Mouse (Mus musculus) small intestine, adult 2 months (tissue): ENCODE measurements at regions not wholly inside any gene's neighbourhood (a gene's known extent, or its start where the extent isn't known, plus 50 kb on each side); places are given as distances from the start of the nearest gene placed in this dataset.

Experiments
- H3K27ac ChIP-seq: fragments of 200-500 bp; 2 replicates; pipeline ENCODE4 v1.5.1; 2012; ENCODE audit warnings: low read depth, low read length, control low read depth, inconsistent platforms; ENCODE audit not compliant: insufficient read depth
- H3K27me3 ChIP-seq: fragments of 200-500 bp; 2 replicates; pipeline ENCODE4 v1.6.1; 2012; ENCODE audit warnings: mild to moderate bottlenecking, moderate library complexity, low read length, inconsistent platforms; ENCODE audit not compliant: control insufficient read depth, insufficient read depth
- H3K36me3 ChIP-seq: fragments of 200-500 bp; 2 replicates; pipeline ENCODE4 v1.6.1; 2012; ENCODE audit warnings: mild to moderate bottlenecking, low read length, control low read depth, inconsistent platforms; ENCODE audit not compliant: control insufficient read depth, insufficient read depth
- H3K4me1 ChIP-seq: fragments of 200-500 bp; 2 replicates; pipeline ENCODE4 v1.6.1; 2012; ENCODE audit warnings: low read length, inconsistent platforms, mixed read lengths; ENCODE audit not compliant: control insufficient read depth, insufficient read depth, insufficient read length
- H3K4me3 ChIP-seq: fragments of 200-500 bp; 2 replicates; pipeline ENCODE4 v1.5.1; 2012; ENCODE audit warnings: low read depth, mild to moderate bottlenecking, control low read depth, inconsistent platforms, low read length, moderate library complexity
- CTCF ChIP-seq: fragments of 200-500 bp; IDR thresholded peaks from 2 replicates; pipeline ENCODE4 v1.5.1; 2012; ENCODE audit warnings: low read depth, mild to moderate bottlenecking, control low read depth, inconsistent platforms, low read length, moderate library complexity, mixed read lengths; ENCODE audit not compliant: insufficient replicate concordance, insufficient read length; ENCODE audit errors: extremely low read depth
- POLR2A ChIP-seq: fragments of 200-500 bp; IDR thresholded peaks from 2 replicates; pipeline ENCODE4 v1.6.1; 2012; ENCODE audit warnings: low read depth, mild to moderate bottlenecking, control low read depth, inconsistent platforms, low read length, moderate library complexity
- WGBS: fragments of 180-500 bp; shearing (Covaris S2); methylation state at CpG from one replicate; pipeline ENCODE4 v1.1.7; 2018; 5-methylcytosine and 5-hydroxymethylcytosine counted together

- H3K27me3 ChIP-seq = no peaks in the 10 kb centered on the region
- TF ChIP-seq POLR2A (no peak), CTCF (no peak)
- H3K27ac ChIP-seq = no peak overlapping the region
- WGBS = 74% methylated on average over 7 of the region's 7 CpGs
- H3K4me3 ChIP-seq = no peak overlapping the region
- no peaks in the 10 kb centered on the region for H3K36me3 ChIP-seq
- H3K4me1 ChIP-seq = peaks cover 2% of the 10 kb centered on the region; the same call in 1 of the 2 replicates
These were observed 103.4 kb upstream of the 1700021F07Rik start for GRCm38 (mm10) chr2:173418951-173419350.

GRCm38 (mm10) chr2:173419972-173420391 is 102.4 kb upstream of the 1700021F07Rik start:
- 79% methylated on average over 10 of the region's 10 CpGs for WGBS
- Histone ChIP-seq H3K4me1 (0 out of 2 replicates have a peak, but pooled peaks cover 2% of the 10 kb centered on the region), H3K27ac (no peak overlapping the region), H3K36me3 (no peaks in the 10 kb centered on the region), H3K27me3 (no peaks in the 10 kb centered on the region), H3K4me3 (no peak overlapping the region)
- no peak for TF ChIP-seq POLR2A
- no peak for TF ChIP-seq CTCF

DNA sequence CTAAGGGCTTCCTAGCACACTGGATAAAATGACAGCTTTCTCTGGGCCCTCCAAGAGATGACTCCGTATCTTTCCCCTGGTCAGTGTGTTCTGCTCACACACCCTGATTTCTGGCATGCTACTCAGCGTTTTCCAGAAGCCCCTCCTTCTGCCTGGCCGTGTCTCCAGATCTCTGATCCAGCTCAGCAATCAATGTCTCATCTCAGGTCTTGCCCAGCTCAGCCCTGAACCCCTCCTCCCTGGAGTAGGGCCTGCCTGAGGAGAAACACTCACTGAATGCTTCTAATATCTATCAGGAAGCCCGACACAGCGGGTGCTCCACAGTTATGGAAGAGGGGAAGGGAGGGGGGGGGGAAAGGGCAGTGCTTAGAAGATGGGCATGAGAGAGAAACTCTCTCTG is 101.9 kb upstream of the 1700021F07Rik start:
- 53% methylated on average over 5 of the region's 5 CpGs for WGBS
- Histone ChIP-seq H3K4me1 (0 out of 2 replicates have a peak, but pooled peaks cover 2% of the 10 kb centered on the region), H3K27me3 (no peaks in the 10 kb centered on the region), H3K36me3 (no peaks in the 10 kb centered on the region), H3K27ac (no peak overlapping the region), H3K4me3 (no peak overlapping the region)
- TF ChIP-seq POLR2A = no peak
- TF ChIP-seq CTCF = no peak

GRCm38 (mm10) chr2:173424875-173425274 is 97.5 kb upstream of the 1700021F07Rik start:
- Histone ChIP-seq H3K4me1 (0 out of 2 replicates have a peak, but pooled peaks cover 1% of the 10 kb centered on the region), H3K27ac (no peak overlapping the region), H3K4me3 (no peak overlapping the region), H3K27me3 (no peaks in the 10 kb centered on the region), H3K36me3 (no peaks in the 10 kb centered on the region)
- TF ChIP-seq POLR2A = no peak
- TF ChIP-seq CTCF = no peak
- 84% methylated on average over 7 of the region's 7 CpGs for WGBS

DNA sequence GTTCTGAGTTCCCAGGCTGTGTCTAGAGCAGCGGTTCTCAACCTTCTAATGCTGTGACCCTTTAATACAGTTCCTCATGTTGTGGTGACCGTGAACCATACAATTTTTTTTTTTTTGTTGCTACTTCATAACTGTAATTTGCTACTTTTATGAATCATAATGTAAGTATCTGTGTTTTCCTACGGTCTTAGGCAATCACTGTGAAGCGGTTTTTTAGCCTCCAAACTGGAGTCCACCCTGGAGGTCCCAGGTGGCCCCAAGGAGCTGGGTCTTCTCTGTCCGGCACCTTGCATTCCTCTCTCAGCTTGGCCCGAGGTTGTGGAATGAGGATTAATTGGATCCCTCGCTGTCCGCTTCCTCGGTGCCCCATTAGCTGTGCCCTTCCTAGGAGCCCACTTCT is 96.6 kb upstream of the 1700021F07Rik start:
- no peaks in the 10 kb centered on the region for H3K36me3 ChIP-seq
- 82% methylated on average over 9 of the region's 9 CpGs for WGBS
- no peak overlapping the region for H3K4me3 ChIP-seq
- no peak for TF ChIP-seq POLR2A
- no peak for TF ChIP-seq CTCF
- no peak overlapping the region for H3K27ac ChIP-seq
- no peaks in the 10 kb centered on the region for H3K4me1 ChIP-seq
- no peaks in the 10 kb centered on the region for H3K27me3 ChIP-seq

DNA sequence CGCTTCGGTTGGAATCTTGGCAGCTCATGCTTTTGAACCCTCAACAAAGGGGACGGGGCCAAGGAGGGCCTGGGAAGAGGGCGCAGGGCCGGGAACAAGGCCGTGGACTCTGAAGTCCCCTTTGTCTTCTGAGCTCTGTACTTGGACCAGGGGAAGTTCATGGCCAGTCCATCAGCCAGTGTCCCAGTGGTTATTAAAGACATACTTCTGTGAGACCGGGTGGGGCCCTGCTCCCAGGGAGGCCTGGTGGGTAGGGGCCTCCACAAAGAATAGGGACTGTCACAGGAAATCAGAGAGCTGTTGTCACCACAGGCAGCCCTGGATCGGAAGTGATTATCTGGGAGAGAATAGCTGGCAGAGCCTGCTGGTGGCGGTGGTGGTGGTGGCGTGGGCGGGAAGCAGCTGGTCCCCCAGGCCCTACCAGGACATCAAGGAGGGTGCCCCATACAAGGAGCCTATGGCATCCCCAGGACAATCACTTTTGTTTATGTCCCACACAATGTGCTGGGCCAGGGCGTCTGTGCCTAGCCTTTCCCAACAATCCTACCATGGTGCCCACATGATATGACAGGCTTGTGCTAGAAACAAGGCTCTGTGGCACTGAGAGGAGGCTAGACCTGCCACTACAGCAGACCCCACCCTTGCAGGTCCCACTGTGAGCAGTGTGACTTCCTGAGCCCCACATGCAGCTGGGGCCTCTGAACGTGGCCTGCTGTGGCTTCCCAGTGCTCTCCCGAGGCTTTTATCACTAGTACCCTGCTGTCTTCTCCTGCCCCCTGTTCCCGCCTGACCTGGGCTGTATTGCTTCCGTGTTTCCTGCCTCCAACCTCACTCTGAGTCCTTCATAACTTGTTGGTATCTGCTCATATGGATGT is 96.0 kb upstream of the 1700021F07Rik start:
- H3K4me1 ChIP-seq = no peaks in the 10 kb centered on the region
- no peaks in the 10 kb centered on the region for H3K27me3 ChIP-seq
- TF ChIP-seq POLR2A (no peak), CTCF (no peak)
- H3K36me3 ChIP-seq = no peaks in the 10 kb centered on the region
- 69% methylated on average over 16 of the region's 16 CpGs for WGBS
- H3K27ac ChIP-seq = no peak overlapping the region
- H3K4me3 ChIP-seq = no peak overlapping the region

DNA sequence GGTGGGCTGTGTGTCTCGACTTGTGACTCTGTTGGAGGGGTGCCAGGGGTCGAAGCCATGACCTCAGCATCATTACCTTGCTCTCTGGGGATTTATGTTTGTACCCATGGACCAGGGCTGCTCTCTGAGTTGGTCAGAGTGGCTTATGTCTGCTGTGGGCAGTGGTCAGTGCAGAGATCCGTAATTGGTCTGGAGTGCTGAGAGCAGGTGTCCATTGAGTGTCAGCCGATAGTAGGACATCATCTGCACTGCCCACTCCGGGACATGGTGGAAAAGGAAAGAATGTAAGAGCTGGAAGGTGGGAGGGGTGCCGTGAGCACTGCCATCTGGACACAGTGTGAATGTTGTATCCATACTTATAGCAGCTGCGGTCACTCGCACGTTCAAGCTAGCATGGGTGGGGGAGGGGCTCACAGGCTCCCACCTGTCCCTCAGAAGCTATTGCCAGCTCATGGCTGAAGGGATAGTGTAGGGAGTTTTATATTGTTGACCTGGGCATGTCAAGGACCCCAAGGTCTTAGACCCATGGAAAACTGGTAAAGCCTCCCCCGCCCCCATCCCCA is 94.4 kb upstream of the 1700021F07Rik start:
- Histone ChIP-seq H3K4me1 (0 out of 2 replicates have a peak, but pooled peaks cover 3% of the 10 kb centered on the region), H3K27ac (no peak overlapping the region), H3K4me3 (no peak overlapping the region), H3K36me3 (no peaks in the 10 kb centered on the region), H3K27me3 (no peaks in the 10 kb centered on the region)
- TF ChIP-seq POLR2A = no peak
- TF ChIP-seq CTCF = no peak
- 80% methylated on average over 10 of the region's 10 CpGs for WGBS
